Mouse (Mus musculus) embryonic fibroblast, embryonic 13.5 days (primary cell): Measurements from ENCODE around the gene Vtcn1. TPM values are rescaled to one million over a fixed set of nuclear protein-coding genes. Genes with fewer than 3 reads are reported as not detected.

Experiments
- H3K27ac ChIP-seq: 2 replicates; pipeline ENCODE4 v1.5.1; 2012; ENCODE audit warnings: low read length, control low read depth, inconsistent platforms; ENCODE audit not compliant: insufficient read depth
- H3K4me1 ChIP-seq: 2 replicates; pipeline ENCODE4 v1.6.1; 2011; ENCODE audit warnings: low read length; ENCODE audit not compliant: control insufficient read depth, insufficient read depth
- H3K4me3 ChIP-seq: 2 replicates; pipeline ENCODE4 v1.5.1; 2011; ENCODE audit warnings: mild to moderate bottlenecking, control low read depth, low read length; ENCODE audit not compliant: insufficient read depth
- CTCF ChIP-seq: IDR thresholded peaks from 2 replicates; pipeline ENCODE4 v1.5.1; 2011; ENCODE audit warnings: mild to moderate bottlenecking, control low read depth, low read length, moderate library complexity, borderline replicate concordance; ENCODE audit not compliant: insufficient read depth
- POLR2A ChIP-seq: IDR thresholded peaks from 2 replicates; pipeline ENCODE4 v1.6.1; 2011; ENCODE audit warnings: low read depth, mild to moderate bottlenecking, control low read depth, low read length, moderate library complexity
- polyA plus RNA-seq: library from polyadenylated mRNA; stranded (reverse); fragments of >200 nt; gene quantifications from 2 replicates; pipeline ENCODE4 v1.2.4, GENCODE M21; 2011; ENCODE audit warnings: low read depth; ENCODE audit not compliant: missing spikeins, insufficient read length

Vtcn1 gene
- polyA plus RNA-seq, 1 experiment = not detected

- no peak for TF ChIP-seq CTCF
- no peak for TF ChIP-seq POLR2A
- H3K4me3 ChIP-seq = no peak overlapping the region
- no peak overlapping the region for H3K27ac ChIP-seq
- no peaks in the 10 kb centered on the region for H3K4me1 ChIP-seq
Measured at GRCm38 (mm10) chr3:100936201-100936600, 110.9 kb downstream of the Vtcn1 start.

GRCm38 (mm10) chr3:100938211-100938610 is 113.0 kb downstream of the Vtcn1 start:
- H3K27ac ChIP-seq = no peak overlapping the region
- TF ChIP-seq POLR2A (no peak), CTCF (no peak)
- H3K4me1 ChIP-seq = no peaks in the 10 kb centered on the region
- H3K4me3 ChIP-seq = no peak overlapping the region

DNA sequence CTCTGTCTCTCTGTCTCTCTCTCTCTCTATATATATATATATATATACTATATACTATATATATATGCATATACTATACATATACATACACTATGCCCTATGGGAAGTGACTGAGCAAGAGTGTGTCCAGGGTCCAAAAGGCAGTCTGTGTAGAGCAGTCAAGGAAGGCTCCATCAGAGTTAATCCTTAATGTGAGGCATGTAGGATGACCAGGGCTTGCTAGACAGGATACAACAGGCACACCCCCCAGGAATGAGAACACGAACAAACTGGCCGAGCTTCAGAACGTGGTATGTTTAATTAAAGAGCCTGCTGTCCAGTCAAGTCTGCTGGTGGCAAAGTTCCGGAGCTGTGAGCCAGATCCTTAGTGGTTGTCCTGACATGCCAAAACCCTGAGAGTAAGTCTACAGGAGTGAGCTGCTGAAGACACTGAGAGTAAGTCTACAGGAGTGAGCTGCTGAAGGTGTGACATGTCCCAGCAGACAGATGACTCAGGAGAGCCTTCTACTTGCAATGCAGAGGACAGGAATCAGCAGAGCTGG is 115.3 kb downstream of the Vtcn1 start:
- H3K4me3 ChIP-seq = no peak overlapping the region
- H3K4me1 ChIP-seq = no peaks in the 10 kb centered on the region

More for the DNA sequence above, 115.3 kb downstream of the Vtcn1 start:
- no peak overlapping the region for H3K27ac ChIP-seq
- TF ChIP-seq CTCF = no peak
- TF ChIP-seq POLR2A = no peak

Other genes with a start within 250 kb of the Vtcn1 start
- 148 and 149 TPM in 2 replicates for gene Man1a2, start 140.0 kb upstream of the Vtcn1 start, polyA plus RNA-seq
- 3.9 and 4.3 TPM in 2 replicates for gene Trim45, start 96.7 kb downstream of the Vtcn1 start, polyA plus RNA-seq
- 13.5 and 14.4 TPM in 2 replicates for gene Ttf2, start 144.2 kb downstream of the Vtcn1 start, polyA plus RNA-seq
- gene Cd101, start 204.1 kb downstream of the Vtcn1 start, polyA plus RNA-seq = not detected in 2 replicates